Mouse (Mus musculus): ENCODE data around the gene Mrpl53. TPM values are rescaled to one million over a fixed set of nuclear protein-coding genes. Genes with fewer than 3 reads are reported as not detected.

The Mrpl53 gene
- total and polyA plus RNA-seq, 3 experiments = 52.2 to 74.0 (median 55.5) TPM

DNA sequence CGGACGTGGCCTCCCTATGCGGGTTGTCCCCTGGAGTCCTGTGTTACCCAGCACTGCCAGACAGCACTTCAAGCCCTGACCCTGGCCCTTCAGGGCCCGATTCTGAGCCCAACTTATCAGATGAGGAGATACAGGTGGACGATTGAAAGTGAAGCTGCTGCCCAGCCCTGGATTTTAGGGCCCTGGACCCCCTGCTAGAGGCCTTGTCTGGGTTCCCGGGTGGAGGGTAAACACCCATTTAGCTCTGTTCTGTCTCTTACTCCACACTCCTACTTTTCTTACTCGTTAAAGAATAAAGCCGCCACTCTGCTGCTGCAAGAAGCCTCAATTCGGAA lies 20.9 kb upstream of the Mrpl53 start:
- in situ Hi-C loops (cut with MboI; ENCODE audit: low pct_ligation_motif_present, low pct_unique_long_range_greater_than_20kb, low sequenced_read_pairs) = no loop called here
- no peak overlapping the region for H3K4me3 ChIP-seq (replicated peaks in 1 of 3; ENCODE audit: low read depth in 2 of 3, low read length in 2 of 3, poor library complexity in 1 of 3)
- TF ChIP-seq POLR2A (IDR thresholded peaks at IDR 0.05; ENCODE audit: low read depth, low read length) = no peak
- no peak for TF ChIP-seq MYC (IDR thresholded peaks at IDR 0.05; ENCODE audit: low read depth, low read length)
- no peak for TF ChIP-seq KAT2A (IDR thresholded peaks at IDR 0.05; ENCODE audit: insufficient replicate concordance, low read length)
- TF ChIP-seq POLR2AphosphoS2 (IDR thresholded peaks at IDR 0.05; ENCODE audit: low read depth, low read length) = no peak
- TF ChIP-seq E2F4 (IDR thresholded peaks at IDR 0.05; ENCODE audit: insufficient replicate concordance, low read depth, low read length) = no peak
- no peak for TF ChIP-seq NRF1 (IDR thresholded peaks at IDR 0.05; ENCODE audit: low read depth, low read length)
- TF ChIP-seq IRF4 (IDR thresholded peaks at IDR 0.05; ENCODE audit: low read depth, low read length) = no peak
- no peak for TF ChIP-seq MEF2A (IDR thresholded peaks at IDR 0.05; ENCODE audit: borderline replicate concordance, low read depth, low read length)
- TF ChIP-seq MXI1 (IDR thresholded peaks at IDR 0.05; ENCODE audit: low read depth, low read length) = no peak
- no peak for TF ChIP-seq TBP (conservative IDR thresholded peaks at IDR 0.05; ENCODE audit: low read depth, low read length)
- TF ChIP-seq RAD21 (IDR thresholded peaks at IDR 0.05; ENCODE audit: low read depth, low read length) = no peak
- TF ChIP-seq MAFK (IDR thresholded peaks at IDR 0.05; ENCODE audit: insufficient replicate concordance, low read length) = no peak
- TF ChIP-seq PAX5 (IDR thresholded peaks at IDR 0.05; ENCODE audit: low read length) = no peak
- TF ChIP-seq SMC3 (IDR thresholded peaks at IDR 0.05; ENCODE audit: low read depth, low read length) = no peak
- no peak for TF ChIP-seq HCFC1 (IDR thresholded peaks at IDR 0.05; ENCODE audit: low read depth, low read length)
- TF ChIP-seq UBTF (IDR thresholded peaks at IDR 0.05; ENCODE audit: low read depth, low read length) = no peak
- no peak for TF ChIP-seq ZC3H11A (IDR thresholded peaks at IDR 0.05; ENCODE audit: low read depth, low read length)
- TF ChIP-seq CHD2 (IDR thresholded peaks at IDR 0.05; ENCODE audit: low read length) = no peak
- no peak for TF ChIP-seq ZMIZ1 (IDR thresholded peaks at IDR 0.05; ENCODE audit: low read depth, low read length)
- no peaks in the 10 kb centered on the region for H3K79me2 ChIP-seq (replicated peaks; ENCODE audit: control insufficient read depth, extremely low read depth, insufficient read depth, poor library complexity, severe bottlenecking)
- no peak overlapping the region for H3K9ac ChIP-seq (ENCODE audit: insufficient read depth, low read depth)
- H3K36me3 ChIP-seq (replicated peaks in 1 of 2; ENCODE audit: control insufficient read depth in 1 of 2, insufficient read depth in 1 of 2, low read length in 1 of 2) = peaks cover 0 to 8% of the 10 kb centered on the region in 2 experiments
- no peaks in the 10 kb centered on the region for H3K9me3 ChIP-seq (replicated peaks; ENCODE audit: low read length)
- H3K4me1 ChIP-seq (ENCODE audit: control insufficient read depth in 1 of 2, insufficient read depth in 2 of 2) = peaks cover 4 to 8% of the 10 kb centered on the region in 2 experiments; a peak in 3 of 4 replicates
- dilution Hi-C loops (cut with MboI; ENCODE audit: extremely low pct_ligation_motif_present, extremely low pct_unique_long_range_greater_than_20kb, low sequenced_read_pairs) = no loop called here
- DNase-seq (ENCODE audit: extremely low read depth) = no peak
- H3K27ac ChIP-seq (ENCODE audit: insufficient read depth, low read depth) = no peak overlapping the region
- no peak overlapping the region for H3K4me2 ChIP-seq (ENCODE audit: insufficient read depth, low read depth, poor library complexity, severe bottlenecking)
- peaks cover 3% of the 10 kb centered on the region for H3K27me3 ChIP-seq (replicated peaks)

DNA sequence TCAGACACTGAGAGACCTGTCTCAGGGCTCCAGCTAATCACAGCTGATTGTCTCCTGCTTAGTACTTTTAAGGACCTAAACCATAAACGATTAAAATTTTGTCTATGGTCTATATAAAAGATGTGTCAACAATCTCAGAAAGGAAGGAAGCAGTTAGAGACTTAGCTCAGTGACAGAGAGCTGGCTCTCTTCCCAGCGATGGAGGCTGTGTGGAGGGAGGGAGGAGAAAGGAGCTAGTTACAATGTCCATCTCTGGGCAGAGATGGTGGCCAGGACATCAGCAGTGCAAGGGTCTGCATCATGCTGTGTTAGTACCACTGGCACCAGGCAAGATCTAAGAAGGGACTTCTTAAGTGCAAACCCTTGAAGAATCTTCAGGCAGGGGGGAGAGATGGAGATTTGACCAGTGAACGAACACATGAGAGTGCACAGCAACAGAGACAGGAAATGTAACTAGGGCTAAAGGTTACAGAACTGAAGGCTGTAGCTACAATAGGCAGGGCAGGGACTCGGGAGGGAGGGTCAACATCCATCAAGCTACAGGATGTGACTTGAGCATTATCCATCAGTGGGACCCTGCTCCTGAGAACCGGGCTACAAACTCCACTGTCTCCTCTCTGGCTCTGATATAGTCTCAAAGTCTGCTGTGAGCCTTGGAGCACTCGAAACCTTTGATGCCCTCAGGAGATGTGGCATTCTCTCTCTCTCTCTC lies 16.3 kb upstream of the Mrpl53 start:
- in situ Hi-C loops (cut with MboI; ENCODE audit: low pct_ligation_motif_present, low pct_unique_long_range_greater_than_20kb, low sequenced_read_pairs) = no loop called here
- dilution Hi-C loops (cut with MboI; ENCODE audit: extremely low pct_ligation_motif_present, extremely low pct_unique_long_range_greater_than_20kb, low sequenced_read_pairs) = no loop called here
- Histone ChIP-seq H3K9me3 (replicated peaks; ENCODE audit: low read length) (peaks cover 6% of the 10 kb centered on the region), H3K9ac (ENCODE audit: insufficient read depth, low read depth) (no peak overlapping the region), H3K27me3 (replicated peaks) (peaks cover 4% of the 10 kb centered on the region), H3K27ac (ENCODE audit: insufficient read depth, low read depth) (no peak overlapping the region), H3K4me3 (replicated peaks in 1 of 3; ENCODE audit: low read depth in 2 of 3, low read length in 2 of 3, poor library complexity in 1 of 3) (no peak overlapping the region), H3K4me2 (ENCODE audit: insufficient read depth, low read depth, poor library complexity, severe bottlenecking) (no peak overlapping the region), H3K79me2 (replicated peaks; ENCODE audit: control insufficient read depth, extremely low read depth, insufficient read depth, poor library complexity, severe bottlenecking) (no peaks in the 10 kb centered on the region), H3K4me1 (ENCODE audit: control insufficient read depth in 1 of 2, insufficient read depth in 2 of 2) (no peaks in the 10 kb centered on the region; a peak in 1 of 4 replicates), H3K36me3 (replicated peaks in 1 of 2; ENCODE audit: control insufficient read depth in 1 of 2, insufficient read depth in 1 of 2, low read length in 1 of 2) (peaks cover 0 to 3% of the 10 kb centered on the region in 2 experiments)
- DNase-seq (ENCODE audit: extremely low read depth) = no peak
- TF ChIP-seq CTCF (conservative IDR thresholded peaks at IDR 0.05 in 1 of 2, IDR thresholded peaks at IDR 0.05 in 1 of 2; ENCODE audit: low read depth in 2 of 2, low read length in 2 of 2) (no peak), ZNF384 (IDR thresholded peaks at IDR 0.05; ENCODE audit: low read depth, low read length) (no peak), ZC3H11A (IDR thresholded peaks at IDR 0.05; ENCODE audit: low read depth, low read length) (no peak), ZKSCAN1 (IDR thresholded peaks at IDR 0.05; ENCODE audit: borderline replicate concordance, low read depth, low read length) (no peak), GABPA (IDR thresholded peaks at IDR 0.05; ENCODE audit: insufficient replicate concordance, low read depth, low read length) (no peak), NRF1 (IDR thresholded peaks at IDR 0.05; ENCODE audit: low read depth, low read length) (no peak), HCFC1 (IDR thresholded peaks at IDR 0.05; ENCODE audit: low read depth, low read length) (no peak), MAX (IDR thresholded peaks at IDR 0.05; ENCODE audit: low read length) (no peak), PAX5 (IDR thresholded peaks at IDR 0.05; ENCODE audit: low read length) (no peak), EP300 (IDR thresholded peaks at IDR 0.05; ENCODE audit: low read length) (no peak), TCF12 (IDR thresholded peaks at IDR 0.05; ENCODE audit: low read depth, low read length) (no peak), ETS1 (conservative IDR thresholded peaks at IDR 0.05; ENCODE audit: low read depth, low read length) (no peak), SIN3A (IDR thresholded peaks at IDR 0.05; ENCODE audit: low read length) (no peak), USF2 (conservative IDR thresholded peaks at IDR 0.05; ENCODE audit: low read depth, low read length) (no peak), E2F4 (IDR thresholded peaks at IDR 0.05; ENCODE audit: insufficient replicate concordance, low read depth, low read length) (no peak)

All from CH12.LX (cell line).